Mouse (Mus musculus): Measurements from ENCODE around the gene Tsc22d4. TPM values are rescaled to one million over a fixed set of nuclear protein-coding genes. Genes with fewer than 3 reads are reported as not detected.

Tsc22d4 gene
- polyA plus RNA-seq, 1 experiment, result 48.1 TPM

GRCm38 (mm10) chr5:137766270-137766669 lies 20.7 kb downstream of the Tsc22d4 start:
- H3K4me2 ChIP-seq (ENCODE audit: low read depth), result no peak overlapping the region
- no peak overlapping the region for H3ac ChIP-seq (ENCODE audit: control insufficient read depth, insufficient read length)
- no peaks in the 10 kb centered on the region for H3K27me3 ChIP-seq (ENCODE audit: control insufficient read depth, insufficient read depth, insufficient read length)
- no peaks in the 10 kb centered on the region for H3K79me2 ChIP-seq (ENCODE audit: control insufficient read depth, insufficient read depth)
- no peak overlapping the region for H3K4me3 ChIP-seq
- no peaks in the 10 kb centered on the region for H3K36me3 ChIP-seq (ENCODE audit: control insufficient read depth, insufficient read depth)
- TF ChIP-seq USF1 (IDR thresholded peaks at IDR 0.05; ENCODE audit: low read depth) (no peak), SRF (IDR thresholded peaks at IDR 0.05; ENCODE audit: control insufficient read depth, insufficient read length, low read depth) (no peak), REST (IDR thresholded peaks at IDR 0.05; ENCODE audit: insufficient read depth, insufficient read length) (no peak), POLR2A (IDR thresholded peaks at IDR 0.05; ENCODE audit: insufficient read length, low read depth) (no peak), TCF12 (IDR thresholded peaks at IDR 0.05; ENCODE audit: insufficient read depth, poor library complexity, severe bottlenecking) (no peak), POLR2AphosphoS2 (IDR thresholded peaks at IDR 0.05; ENCODE audit: insufficient read length, low read depth) (no peak), CEBPB (IDR thresholded peaks at IDR 0.05; ENCODE audit: insufficient read depth, poor library complexity, severe bottlenecking) (no peak), MYOD1 (IDR thresholded peaks at IDR 0.05; ENCODE audit: control insufficient read depth in 1 of 3, insufficient read length in 2 of 3, low read depth in 2 of 3) (no peak), TCF3 (IDR thresholded peaks at IDR 0.05; ENCODE audit: insufficient read length, low read depth) (no peak), MAX (IDR thresholded peaks at IDR 0.05; ENCODE audit: low read depth) (no peak), E2F4 (IDR thresholded peaks at IDR 0.05; ENCODE audit: insufficient read depth) (no peak), MYOG (IDR thresholded peaks at IDR 0.05; ENCODE audit: control insufficient read depth in 1 of 3, insufficient read depth in 1 of 3, insufficient read length in 2 of 3, low read depth in 2 of 3) (no peak)

DNA sequence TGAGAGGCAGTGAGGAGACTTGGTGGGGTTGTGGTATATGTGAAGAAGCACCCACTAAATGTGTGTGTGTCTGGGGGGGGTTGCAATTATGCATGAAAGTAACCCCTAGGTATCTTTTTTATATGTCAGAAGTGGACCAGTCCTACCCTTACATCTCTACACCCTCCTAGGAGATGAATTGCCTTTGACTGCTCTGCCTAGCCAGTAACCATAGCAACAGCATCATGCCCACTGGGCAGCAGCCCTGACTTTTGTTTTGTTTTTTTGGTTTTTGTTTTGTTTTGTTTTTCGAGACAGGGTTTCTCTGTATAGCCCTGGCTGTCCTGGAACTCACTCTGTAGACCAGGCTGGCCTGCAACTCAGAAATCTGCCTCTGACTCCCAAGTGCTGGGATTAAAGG lies 22.9 kb downstream of the Tsc22d4 start:
- no peak overlapping the region for H3K4me2 ChIP-seq (ENCODE audit: low read depth)
- H3K4me3 ChIP-seq, result no peak overlapping the region
- H3ac ChIP-seq (ENCODE audit: control insufficient read depth, insufficient read length), result no peak overlapping the region
- H3K79me2 ChIP-seq (ENCODE audit: control insufficient read depth, insufficient read depth), result no peaks in the 10 kb centered on the region
- no peaks in the 10 kb centered on the region for H3K36me3 ChIP-seq (ENCODE audit: control insufficient read depth, insufficient read depth)
- TF ChIP-seq POLR2AphosphoS2 (IDR thresholded peaks at IDR 0.05; ENCODE audit: insufficient read length, low read depth), result no peak
- no peak for TF ChIP-seq TCF3 (IDR thresholded peaks at IDR 0.05; ENCODE audit: insufficient read length, low read depth)
- no peak for TF ChIP-seq TCF12 (IDR thresholded peaks at IDR 0.05; ENCODE audit: insufficient read depth, poor library complexity, severe bottlenecking)
- TF ChIP-seq USF1 (IDR thresholded peaks at IDR 0.05; ENCODE audit: low read depth), result no peak
- TF ChIP-seq E2F4 (IDR thresholded peaks at IDR 0.05; ENCODE audit: insufficient read depth), result no peak
- no peaks in the 10 kb centered on the region for H3K27me3 ChIP-seq (ENCODE audit: control insufficient read depth, insufficient read depth, insufficient read length)

DNA sequence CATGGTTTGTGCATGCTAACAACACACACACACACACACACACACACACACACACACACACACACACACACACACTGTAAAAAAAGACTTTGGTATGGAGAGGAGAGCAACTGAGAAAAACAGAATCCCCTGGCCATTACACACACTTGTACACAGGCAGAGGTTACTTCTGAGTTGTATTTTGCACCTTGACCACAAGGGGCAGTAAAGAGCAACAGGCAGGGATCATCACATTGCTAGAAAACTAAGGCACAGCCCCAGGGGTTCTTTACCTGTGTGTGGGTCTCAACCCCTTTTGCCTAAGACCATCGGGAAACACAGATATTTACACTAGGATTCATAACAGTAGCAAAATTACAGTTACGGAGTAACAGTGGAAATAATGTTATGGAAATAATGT lies 25.2 kb downstream of the Tsc22d4 start:
- Histone ChIP-seq H3ac (ENCODE audit: control insufficient read depth, insufficient read length) (no peak overlapping the region), H3K4me2 (ENCODE audit: low read depth) (no peak overlapping the region), H3K4me3 (no peak overlapping the region), H3K79me2 (ENCODE audit: control insufficient read depth, insufficient read depth) (no peaks in the 10 kb centered on the region), H3K27me3 (ENCODE audit: control insufficient read depth, insufficient read depth, insufficient read length) (no peaks in the 10 kb centered on the region), H3K36me3 (ENCODE audit: control insufficient read depth, insufficient read depth) (no peaks in the 10 kb centered on the region)
- TF ChIP-seq MYOD1 (IDR thresholded peaks at IDR 0.05; ENCODE audit: control insufficient read depth in 1 of 3, insufficient read length in 2 of 3, low read depth in 2 of 3) (no peak), POLR2AphosphoS2 (IDR thresholded peaks at IDR 0.05; ENCODE audit: insufficient read length, low read depth) (no peak), MYOG (IDR thresholded peaks at IDR 0.05; ENCODE audit: control insufficient read depth in 1 of 3, insufficient read depth in 1 of 3, insufficient read length in 2 of 3, low read depth in 2 of 3) (no peak), USF1 (IDR thresholded peaks at IDR 0.05; ENCODE audit: low read depth) (no peak), E2F4 (IDR thresholded peaks at IDR 0.05; ENCODE audit: insufficient read depth) (no peak), POLR2A (IDR thresholded peaks at IDR 0.05; ENCODE audit: insufficient read length, low read depth) (no peak), TCF12 (IDR thresholded peaks at IDR 0.05; ENCODE audit: insufficient read depth, poor library complexity, severe bottlenecking) (no peak), MAX (IDR thresholded peaks at IDR 0.05; ENCODE audit: low read depth) (no peak), TCF3 (IDR thresholded peaks at IDR 0.05; ENCODE audit: insufficient read length, low read depth) (no peak), CEBPB (IDR thresholded peaks at IDR 0.05; ENCODE audit: insufficient read depth, poor library complexity, severe bottlenecking) (no peak), SRF (IDR thresholded peaks at IDR 0.05; ENCODE audit: control insufficient read depth, insufficient read length, low read depth) (no peak), REST (IDR thresholded peaks at IDR 0.05; ENCODE audit: insufficient read depth, insufficient read length) (no peak)

DNA sequence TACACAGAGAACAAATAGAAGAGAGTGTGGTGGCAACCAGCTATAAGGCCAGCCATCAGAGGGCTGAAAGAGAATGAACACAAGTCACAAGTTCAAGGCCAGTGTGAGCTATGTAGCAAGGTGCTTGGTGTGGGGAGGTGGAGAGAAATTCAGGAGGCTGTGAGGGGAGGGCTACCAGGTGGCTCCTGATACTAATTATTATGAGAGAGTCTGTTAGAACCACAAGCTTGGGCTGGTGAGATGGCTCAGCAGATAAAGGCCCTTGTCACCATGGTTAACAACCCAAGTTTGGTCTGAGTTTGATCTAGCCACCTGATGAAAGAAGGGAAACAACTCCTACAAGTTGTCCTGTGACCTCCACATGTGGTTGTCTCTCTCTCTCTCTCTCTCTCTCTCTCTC lies 27.2 kb downstream of the Tsc22d4 start:
- Histone ChIP-seq H3K36me3 (ENCODE audit: control insufficient read depth, insufficient read depth) (no peaks in the 10 kb centered on the region), H3ac (ENCODE audit: control insufficient read depth, insufficient read length) (no peak overlapping the region), H3K4me2 (ENCODE audit: low read depth) (no peak overlapping the region), H3K27me3 (ENCODE audit: control insufficient read depth, insufficient read depth, insufficient read length) (no peaks in the 10 kb centered on the region), H3K4me3 (no peak overlapping the region), H3K79me2 (ENCODE audit: control insufficient read depth, insufficient read depth) (no peaks in the 10 kb centered on the region)
- TF ChIP-seq REST (IDR thresholded peaks at IDR 0.05; ENCODE audit: insufficient read depth, insufficient read length) (no peak), TCF3 (IDR thresholded peaks at IDR 0.05; ENCODE audit: insufficient read length, low read depth) (no peak)

DNA sequence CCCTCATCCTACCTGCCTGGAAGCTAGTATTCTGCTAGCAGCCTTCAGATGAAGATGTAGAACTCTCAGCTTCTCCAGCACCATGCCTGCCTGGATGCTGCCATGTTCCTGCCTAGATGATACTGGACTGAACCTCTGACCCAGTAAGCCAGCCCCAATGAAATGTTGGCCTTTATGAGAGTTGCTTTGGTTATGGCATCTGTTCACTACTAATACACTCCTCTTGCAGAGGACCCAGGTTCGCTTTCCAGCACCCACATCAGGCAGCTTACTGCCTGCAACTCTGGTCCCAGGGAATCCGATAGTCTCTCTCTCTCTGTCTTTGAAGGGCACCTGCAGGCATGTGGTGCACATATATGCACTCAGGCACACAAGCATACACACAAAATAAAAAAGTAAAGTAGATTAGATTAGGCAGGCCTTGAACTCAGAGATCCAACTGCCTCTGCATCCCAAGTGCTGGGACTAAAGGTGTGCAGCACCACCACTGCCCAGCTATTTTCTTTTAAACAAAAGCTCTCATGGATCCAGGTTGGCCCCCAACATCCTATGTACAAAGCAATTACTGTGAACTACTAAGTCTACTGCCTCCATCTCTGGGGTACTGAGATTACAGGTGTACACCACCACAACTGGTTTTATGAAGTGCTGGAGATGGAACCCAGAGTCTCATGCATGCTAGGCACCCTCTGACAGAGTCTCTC lies 30.2 kb downstream of the Tsc22d4 start:
- no peak overlapping the region for H3ac ChIP-seq (ENCODE audit: control insufficient read depth, insufficient read length)
- H3K79me2 ChIP-seq (ENCODE audit: control insufficient read depth, insufficient read depth), result no peaks in the 10 kb centered on the region
- no peaks in the 10 kb centered on the region for H3K27me3 ChIP-seq (ENCODE audit: control insufficient read depth, insufficient read depth, insufficient read length)
- peaks cover 6% of the 10 kb centered on the region for H3K36me3 ChIP-seq (ENCODE audit: control insufficient read depth, insufficient read depth)
- H3K4me2 ChIP-seq (ENCODE audit: low read depth), result no peak overlapping the region
- H3K4me3 ChIP-seq, result no peak overlapping the region
- TF ChIP-seq REST (IDR thresholded peaks at IDR 0.05; ENCODE audit: insufficient read depth, insufficient read length) (no peak), TCF3 (IDR thresholded peaks at IDR 0.05; ENCODE audit: insufficient read length, low read depth) (no peak), SRF (IDR thresholded peaks at IDR 0.05; ENCODE audit: control insufficient read depth, insufficient read length, low read depth) (no peak), TCF12 (IDR thresholded peaks at IDR 0.05; ENCODE audit: insufficient read depth, poor library complexity, severe bottlenecking) (no peak), MYOG (IDR thresholded peaks at IDR 0.05; ENCODE audit: control insufficient read depth in 1 of 3, insufficient read depth in 1 of 3, insufficient read length in 2 of 3, low read depth in 2 of 3) (no peak), CEBPB (IDR thresholded peaks at IDR 0.05; ENCODE audit: insufficient read depth, poor library complexity, severe bottlenecking) (no peak), POLR2AphosphoS2 (IDR thresholded peaks at IDR 0.05; ENCODE audit: insufficient read length, low read depth) (no peak), E2F4 (IDR thresholded peaks at IDR 0.05; ENCODE audit: insufficient read depth) (no peak)

Data from myocyte (in vitro differentiated cells).